Mouse (Mus musculus) brain, embryonic 14.5 days (tissue): ENCODE data around the gene Map3k13.

Experiments used
- CTCF ChIP-seq: fragments of 200-500 bp; IDR thresholded peaks from 2 replicates; pipeline ENCODE4 v1.5.1; 2012; ENCODE audit warnings: inconsistent platforms, mild to moderate bottlenecking, moderate library complexity, borderline replicate concordance; ENCODE audit not compliant: insufficient read depth, insufficient read length; ENCODE audit errors: extremely low read depth
- POLR2A ChIP-seq: fragments of 200-500 bp; IDR thresholded peaks from 2 replicates; pipeline ENCODE4 v1.6.1; 2012; ENCODE audit warnings: mild to moderate bottlenecking, inconsistent platforms, borderline replicate concordance; ENCODE audit not compliant: poor library complexity, insufficient read depth, insufficient read length, severe bottlenecking; ENCODE audit errors: extremely low read depth

DNA sequence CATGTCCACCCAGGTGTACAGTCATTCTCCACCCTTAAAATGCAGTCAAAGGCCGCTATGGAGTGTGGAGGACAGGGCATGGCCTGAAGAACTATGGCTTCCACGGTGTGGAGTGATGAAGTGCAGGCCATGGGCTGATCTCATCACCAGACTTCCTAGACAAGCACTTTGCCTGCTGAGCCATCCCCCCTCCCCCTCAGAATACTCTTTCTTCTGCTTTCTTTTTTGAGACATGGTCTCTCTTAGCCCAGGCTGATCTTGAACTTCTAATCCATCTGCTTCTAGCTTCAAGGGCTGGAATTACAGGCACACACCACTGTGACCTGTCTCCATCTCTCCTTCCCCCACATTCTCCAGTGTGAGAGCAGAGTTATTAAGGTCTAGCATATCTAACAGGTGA lies 93.5 kb downstream of the Map3k13 start:
- TF ChIP-seq POLR2A (no peak), CTCF (no peak)
